Mouse (Mus musculus) forebrain, embryonic 15.5 days (tissue): ENCODE measurements around the gene Ccdc103. TPM values are rescaled to one million over a fixed set of nuclear protein-coding genes. Genes with fewer than 3 reads are reported as not detected.

ENCODE experiments used
- ATAC-seq: fragments of 200-750 bp; cut with Nextera tagmentation; replicated peaks from 2 replicates; pipeline ENCODE4 v1.8.0; 2017; ENCODE audit warnings: mild to moderate bottlenecking, moderate TSS enrichment, moderate library complexity
- H3K27ac ChIP-seq: fragments of 300-500 bp; sonication (generic); replicated peaks from 2 replicates; pipeline ENCODE4 v1.5.1; 2015; ENCODE audit warnings: mild to moderate bottlenecking, inconsistent platforms
- H3K27me3 ChIP-seq: fragments of 300-500 bp; sonication (generic); 2 replicates; pipeline ENCODE4 v1.6.1; 2015; ENCODE audit warnings: inconsistent platforms
- H3K36me3 ChIP-seq: fragments of 300-500 bp; sonication (generic); 2 replicates; pipeline ENCODE4 v1.6.1; 2015; ENCODE audit warnings: mild to moderate bottlenecking, inconsistent platforms
- H3K4me1 ChIP-seq: fragments of 300-500 bp; sonication (generic); 2 replicates; pipeline ENCODE4 v1.6.1; 2015; ENCODE audit warnings: inconsistent platforms
- H3K4me2 ChIP-seq: fragments of 300-500 bp; sonication (generic); replicated peaks from 2 replicates; pipeline ENCODE4 v1.6.1; 2015; ENCODE audit warnings: mild to moderate bottlenecking, inconsistent platforms
- H3K4me3 ChIP-seq: fragments of 300-500 bp; sonication (generic); 2 replicates; pipeline ENCODE4 v1.5.1; 2015; ENCODE audit warnings: mild to moderate bottlenecking, inconsistent platforms
- H3K9ac ChIP-seq: fragments of 300-500 bp; sonication (generic); replicated peaks from 2 replicates; pipeline ENCODE4 v1.6.1; 2015; ENCODE audit warnings: mild to moderate bottlenecking, inconsistent platforms
- H3K9me3 ChIP-seq: fragments of 300-500 bp; sonication (generic); 2 replicates; pipeline ENCODE4 v1.6.1; 2016; ENCODE audit warnings: inconsistent platforms
- WGBS: fragments of 180-500 bp; shearing (Covaris S2); methylation state at CpG from one replicate; pipeline ENCODE4 v1.1.7; 2015; ENCODE audit warnings: mixed read lengths; 5-methylcytosine and 5-hydroxymethylcytosine counted together
- polyA plus RNA-seq: library from polyadenylated mRNA; unstranded; fragments of >200 nt; fragmentation: Nextera tagmentation; extraction: Ambion mirVana; gene quantifications from 2 replicates; pipeline ENCODE4 v1.2.1, GENCODE M21; 2015

The Ccdc103 gene
- 2.1 and 2.9 TPM in 2 replicates for polyA plus RNA-seq

DNA sequence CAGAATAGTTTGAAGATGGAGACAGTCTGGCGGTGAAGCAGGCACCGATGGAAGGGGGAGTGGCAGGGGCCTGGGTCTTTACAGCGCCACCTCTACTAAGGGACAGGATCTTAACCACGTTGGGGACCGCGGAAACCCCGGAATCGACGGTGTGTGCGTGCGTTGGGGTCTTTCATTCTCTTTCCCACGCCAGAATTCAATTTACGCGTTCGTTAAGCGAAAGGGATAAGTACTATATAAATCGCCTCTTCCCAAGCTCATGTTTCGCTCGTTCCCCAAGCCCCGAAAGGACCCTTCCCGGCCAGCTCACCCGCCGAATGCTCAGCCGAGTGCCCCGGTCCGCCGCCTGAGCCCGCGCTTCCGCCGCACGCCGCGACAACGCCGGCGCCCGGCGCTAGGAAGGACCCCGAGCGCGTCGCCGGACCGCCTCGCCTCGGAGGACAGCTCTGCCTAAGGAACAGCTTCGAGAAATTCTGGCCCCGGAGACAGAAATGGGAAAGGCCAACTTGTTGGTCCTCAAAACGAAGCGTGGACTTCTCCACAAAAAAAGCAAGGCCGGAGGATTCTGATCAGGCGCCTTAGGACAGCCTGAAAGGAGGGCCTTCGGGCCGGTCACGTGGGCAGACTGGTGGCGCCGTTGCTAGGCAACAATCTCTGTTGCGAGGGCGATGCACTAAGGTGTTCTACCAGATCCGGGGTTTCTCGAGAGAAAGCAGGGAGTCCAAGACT is at the start of gene Ccdc103, which contains the start of gene Eftud2:
Gene Ccdc103, plus strand, starts transcription at position 620 of the 729 bp plus-strand sequence.
Gene Eftud2, minus strand, starts transcription at position 401 of the 729 bp plus-strand sequence.
- peaks cover 20% of the 10 kb centered on the region for H3K36me3 ChIP-seq
- no peaks in the 10 kb centered on the region for H3K9me3 ChIP-seq
- H3K27me3 ChIP-seq: no peaks in the 10 kb centered on the region
- H3K4me2 ChIP-seq: peak within 1 kb of the TSS; percentile 66
- peak within 1 kb of the TSS; percentile 60 for H3K4me3 ChIP-seq
- peak within 1 kb of the TSS; percentile 88 for H3K27ac ChIP-seq
- under 1% methylated on average over 62 of the region's 62 CpGs for WGBS
- peak; percentile 93 for ATAC-seq
- peaks cover 24% of the 10 kb centered on the region for H3K4me1 ChIP-seq
- peak within 1 kb of the TSS; percentile 59 for H3K9ac ChIP-seq

DNA sequence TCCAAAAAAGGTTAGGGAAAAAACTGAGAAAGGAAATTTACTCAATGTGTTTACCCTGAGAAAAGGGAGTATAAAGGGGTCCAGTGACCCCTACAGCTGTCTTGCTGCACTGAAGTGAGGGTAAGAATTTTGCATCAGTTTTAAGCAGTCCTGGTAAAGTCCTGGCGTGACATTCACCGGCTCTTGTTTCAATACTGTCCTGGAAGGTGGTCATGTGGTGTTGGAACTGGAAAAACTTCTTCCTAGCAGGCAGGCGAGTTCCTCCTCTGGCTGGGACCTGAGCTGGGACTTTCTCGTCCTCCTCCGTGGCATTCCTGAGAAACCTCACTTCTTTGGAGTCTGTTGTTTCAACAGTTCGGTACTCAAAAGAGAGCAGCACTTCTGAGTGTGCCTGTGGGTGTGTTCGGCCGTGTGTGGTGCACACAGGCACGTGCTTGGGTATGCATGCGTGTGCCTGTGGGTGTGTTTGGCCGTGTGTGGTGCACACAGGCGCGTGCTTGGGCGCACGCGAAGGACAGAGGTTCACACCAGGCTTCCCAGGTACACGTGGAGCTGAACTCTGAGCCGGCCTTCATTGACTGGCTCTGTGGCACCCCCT is 48.2 kb upstream of the Ccdc103 start:
- H3K9ac ChIP-seq: no peak overlapping the region
- ATAC-seq: no peak
- H3K36me3 ChIP-seq: peaks cover 13% of the 10 kb centered on the region
- H3K4me1 ChIP-seq: no peaks in the 10 kb centered on the region
- H3K27ac ChIP-seq: no peak overlapping the region
- no peaks in the 10 kb centered on the region for H3K27me3 ChIP-seq
- no peak overlapping the region for H3K4me2 ChIP-seq
- no peaks in the 10 kb centered on the region for H3K9me3 ChIP-seq
- 70% methylated on average over 18 of the region's 18 CpGs for WGBS
- H3K4me3 ChIP-seq: no peak overlapping the region

DNA sequence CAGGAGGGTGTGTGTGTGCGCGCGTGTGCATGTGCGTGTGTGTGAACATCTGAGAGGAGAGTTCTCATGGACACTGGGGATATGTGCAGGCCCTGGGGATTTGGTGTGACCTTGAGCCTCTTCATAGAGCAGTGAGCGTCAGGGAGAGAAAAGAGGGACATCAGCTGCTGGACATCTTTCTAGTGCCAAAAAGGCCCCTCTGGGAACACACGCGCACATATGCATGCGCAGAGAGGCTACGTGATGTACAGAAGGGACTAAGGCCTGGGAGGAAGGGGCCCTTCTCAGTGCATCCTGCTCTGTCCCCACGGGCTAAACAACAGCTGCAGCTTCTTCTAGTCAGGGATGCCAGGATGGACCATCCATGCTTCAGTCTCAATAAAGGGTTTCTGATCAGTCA is 46.8 kb upstream of the Ccdc103 start:
- no peak for ATAC-seq
- Histone ChIP-seq H3K9ac (no peak overlapping the region), H3K27ac (no peak overlapping the region), H3K9me3 (no peaks in the 10 kb centered on the region), H3K27me3 (no peaks in the 10 kb centered on the region), H3K4me1 (no peaks in the 10 kb centered on the region), H3K4me3 (no peak overlapping the region), H3K4me2 (no peak overlapping the region), H3K36me3 (peaks cover 27% of the 10 kb centered on the region)
- WGBS: 86% methylated on average over 10 of the region's 10 CpGs

DNA sequence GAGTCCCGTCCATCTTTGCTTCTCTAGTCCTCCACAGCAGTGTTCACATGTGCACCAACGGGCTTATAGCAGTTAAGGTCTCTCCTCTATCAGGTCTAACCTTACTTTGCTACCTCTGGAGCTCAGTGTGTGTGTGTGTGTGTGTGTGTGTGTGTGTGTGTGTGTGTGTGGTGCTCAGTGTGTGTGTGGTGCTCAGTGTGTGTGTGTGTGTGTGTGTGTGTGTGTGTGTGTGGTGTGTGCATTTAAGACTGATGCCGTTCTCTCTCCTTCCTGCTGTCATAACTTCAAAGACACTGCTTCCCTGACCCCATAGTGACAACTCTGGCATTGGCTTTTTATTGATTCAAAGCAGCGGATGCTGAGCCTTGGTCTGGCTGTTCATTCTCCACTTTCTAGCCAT is 45.5 kb upstream of the Ccdc103 start, which contains the start of gene Higd1b:
Gene Higd1b, plus strand, starts transcription at position 301 of the 400 bp plus-strand sequence.
- Histone ChIP-seq H3K36me3 (peaks cover 41% of the 10 kb centered on the region), H3K9ac (no peak within 1 kb of the TSS), H3K27me3 (no peaks in the 10 kb centered on the region), H3K27ac (no peak within 1 kb of the TSS), H3K4me1 (no peaks in the 10 kb centered on the region), H3K4me2 (no peak within 1 kb of the TSS), H3K4me3 (no peak within 1 kb of the TSS), H3K9me3 (no peaks in the 10 kb centered on the region)
- no peak for ATAC-seq
- WGBS: 66% methylated on average over 4 of the region's 4 CpGs

DNA sequence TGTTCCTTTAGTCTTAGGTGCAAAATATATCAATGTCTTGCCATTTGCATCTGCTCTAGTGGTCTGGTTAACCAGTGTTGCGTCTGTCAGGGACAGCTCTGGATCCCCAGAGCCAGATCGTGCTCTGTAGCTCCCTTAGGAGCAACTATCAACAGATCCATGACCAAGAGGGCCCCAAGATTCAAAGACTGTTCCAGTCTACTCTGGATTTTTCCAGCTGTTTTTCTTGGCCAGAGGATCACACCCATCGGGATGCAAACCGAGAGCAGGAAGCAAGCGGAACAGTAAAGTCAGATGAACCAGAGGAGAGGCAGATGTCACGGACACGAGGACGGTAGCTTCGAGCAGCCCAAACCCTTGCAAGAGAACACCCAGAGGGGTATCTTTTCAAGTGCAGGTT is 44.9 kb upstream of the Ccdc103 start:
- Histone ChIP-seq H3K4me2 (no peak overlapping the region), H3K4me1 (no peaks in the 10 kb centered on the region), H3K4me3 (no peak overlapping the region), H3K9ac (no peak overlapping the region), H3K9me3 (no peaks in the 10 kb centered on the region), H3K36me3 (peaks cover 45% of the 10 kb centered on the region), H3K27me3 (no peaks in the 10 kb centered on the region), H3K27ac (no peak overlapping the region)
- no peak for ATAC-seq
- 89% methylated on average over 9 of the region's 9 CpGs for WGBS

DNA sequence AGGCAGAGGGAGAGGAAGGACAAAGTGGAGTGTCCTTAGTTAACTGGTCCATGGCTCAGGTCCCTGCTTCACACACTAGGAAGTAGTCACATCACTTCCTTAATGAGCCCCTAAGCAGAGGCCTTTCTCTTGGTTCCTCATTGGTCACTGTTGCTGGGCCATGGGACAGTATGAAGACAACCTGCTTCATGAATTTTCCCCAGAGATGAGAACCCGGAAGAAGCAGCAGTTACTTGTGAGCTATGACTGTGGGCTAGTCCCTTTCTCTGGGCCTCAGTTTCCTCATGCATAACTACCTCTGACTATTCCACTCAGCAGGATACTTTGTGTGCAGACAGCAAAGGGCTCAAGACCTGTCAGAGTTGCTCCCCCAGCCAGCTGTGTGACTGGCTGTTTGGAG is 43.6 kb upstream of the Ccdc103 start:
- H3K27ac ChIP-seq: no peak overlapping the region
- H3K4me3 ChIP-seq: no peak overlapping the region
- no peaks in the 10 kb centered on the region for H3K4me1 ChIP-seq
- H3K9me3 ChIP-seq: no peaks in the 10 kb centered on the region
- WGBS: 90% methylated on average over 1 of the region's 1 CpGs
- H3K36me3 ChIP-seq: peaks cover 57% of the 10 kb centered on the region
- no peak for ATAC-seq
- H3K9ac ChIP-seq: no peak overlapping the region
- H3K4me2 ChIP-seq: no peak overlapping the region
- no peaks in the 10 kb centered on the region for H3K27me3 ChIP-seq

DNA sequence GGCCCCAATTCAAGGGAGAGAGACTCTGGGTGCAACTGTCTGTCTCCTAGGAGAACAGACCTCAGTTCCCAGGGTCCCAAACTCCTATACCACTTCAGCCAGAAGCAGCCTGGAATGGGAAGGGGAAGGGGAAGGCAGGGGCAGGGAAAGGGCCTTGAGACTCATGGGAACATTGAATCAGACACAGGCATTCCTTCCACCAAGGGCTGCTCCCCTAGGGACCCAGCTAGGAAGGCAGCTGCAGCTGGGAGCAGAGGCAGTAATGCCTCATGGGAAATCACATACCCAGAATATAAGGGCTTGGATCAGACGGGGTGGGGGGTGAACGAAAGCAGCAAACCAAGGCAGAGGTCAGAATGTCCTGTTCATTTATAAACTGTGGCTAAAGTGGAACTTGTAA is 42.9 kb upstream of the Ccdc103 start:
- H3K4me2 ChIP-seq: no peak overlapping the region
- 85% methylated on average over 2 of the region's 2 CpGs for WGBS
- no peak overlapping the region for H3K4me3 ChIP-seq
- no peak overlapping the region for H3K27ac ChIP-seq
- no peaks in the 10 kb centered on the region for H3K9me3 ChIP-seq
- no peaks in the 10 kb centered on the region for H3K4me1 ChIP-seq
- no peaks in the 10 kb centered on the region for H3K27me3 ChIP-seq
- H3K9ac ChIP-seq: no peak overlapping the region
- ATAC-seq: no peak
- peaks cover 65% of the 10 kb centered on the region for H3K36me3 ChIP-seq

DNA sequence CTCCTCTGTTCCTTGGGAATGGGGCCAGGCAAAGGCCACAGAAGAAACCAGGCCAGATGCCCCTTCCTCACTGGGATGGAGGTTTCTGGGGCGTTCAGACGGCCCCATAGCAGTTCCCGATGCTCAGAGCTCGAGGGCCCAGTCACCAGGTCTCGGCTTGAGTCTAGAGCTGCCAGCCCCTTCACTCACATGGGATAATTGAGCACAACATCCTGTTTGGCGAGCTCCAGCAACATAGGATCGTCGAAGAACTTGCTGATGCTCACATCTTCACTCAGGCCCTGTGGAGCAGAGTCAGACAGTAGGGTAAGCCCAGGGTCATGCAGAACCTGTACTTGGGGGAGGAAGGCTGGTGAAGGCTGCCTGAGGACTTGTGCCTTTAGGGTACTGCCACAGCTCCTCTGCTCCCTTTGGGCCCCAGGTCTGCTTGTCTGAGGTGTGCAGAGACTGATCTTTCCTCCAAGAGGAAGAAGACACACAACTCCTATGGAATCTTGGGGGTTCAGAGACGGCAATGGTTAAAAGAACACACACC is 42.3 kb upstream of the Ccdc103 start:
- 90% methylated on average over 9 of the region's 9 CpGs for WGBS
- no peaks in the 10 kb centered on the region for H3K27me3 ChIP-seq

DNA sequence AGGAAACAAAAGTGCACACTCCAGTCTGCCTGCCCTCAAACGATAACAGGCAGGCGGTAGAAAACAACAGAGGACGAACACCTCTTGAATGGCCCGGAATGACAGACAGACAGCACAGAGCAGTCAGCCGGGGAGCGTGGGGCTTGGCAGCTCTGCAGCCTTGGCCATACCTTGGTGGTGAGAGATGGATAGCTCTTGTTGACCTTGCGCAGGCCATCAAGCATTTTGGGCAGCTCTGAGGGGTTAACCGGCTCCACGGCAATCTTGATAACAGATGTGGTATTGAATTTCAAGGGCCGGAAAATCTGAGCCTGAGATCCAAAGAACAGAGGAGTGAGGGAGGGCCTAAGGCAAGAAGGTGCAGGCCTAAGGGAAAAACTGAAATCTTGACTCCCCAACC is 35.1 kb upstream of the Ccdc103 start:
- Histone ChIP-seq H3K4me2 (no peak overlapping the region), H3K27me3 (no peaks in the 10 kb centered on the region), H3K4me3 (no peak overlapping the region), H3K9ac (no peak overlapping the region), H3K27ac (no peak overlapping the region), H3K36me3 (peaks cover 98% of the 10 kb centered on the region), H3K4me1 (no peaks in the 10 kb centered on the region), H3K9me3 (no peaks in the 10 kb centered on the region)
- 94% methylated on average over 10 of the region's 10 CpGs for WGBS
- ATAC-seq: no peak

More for the DNA sequence above, 42.3 kb upstream of the Ccdc103 start:
- peaks cover 70% of the 10 kb centered on the region for H3K36me3 ChIP-seq
- no peak overlapping the region for H3K4me3 ChIP-seq
- no peak overlapping the region for H3K9ac ChIP-seq
- no peaks in the 10 kb centered on the region for H3K9me3 ChIP-seq
- H3K27ac ChIP-seq: no peak overlapping the region
- no peak overlapping the region for H3K4me2 ChIP-seq
- no peaks in the 10 kb centered on the region for H3K4me1 ChIP-seq
- ATAC-seq: no peak

DNA sequence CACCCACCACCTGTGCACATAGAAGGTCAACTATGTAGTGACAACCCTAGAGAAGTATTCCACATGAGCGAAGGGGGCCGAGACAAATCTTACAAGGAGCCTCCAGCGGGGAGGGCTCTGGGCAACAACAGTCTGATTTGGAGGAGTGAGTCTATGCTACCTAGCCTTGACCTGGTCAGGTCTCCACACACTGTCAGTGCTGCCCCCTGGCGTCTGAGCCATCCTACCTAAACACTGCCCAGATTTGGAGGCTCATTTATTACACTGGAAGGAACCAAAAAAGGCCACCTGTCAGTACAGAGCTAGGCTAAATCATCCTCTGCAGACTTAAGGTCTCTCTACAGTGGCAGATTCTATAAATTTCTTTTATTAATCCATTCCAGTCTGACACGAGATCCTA is 29.1 kb upstream of the Ccdc103 start:
- Histone ChIP-seq H3K27me3 (no peaks in the 10 kb centered on the region), H3K4me2 (no peak overlapping the region), H3K9ac (no peak overlapping the region), H3K9me3 (no peaks in the 10 kb centered on the region), H3K36me3 (peaks cover 87% of the 10 kb centered on the region), H3K4me3 (no peak overlapping the region), H3K4me1 (no peaks in the 10 kb centered on the region), H3K27ac (no peak overlapping the region)
- ATAC-seq: no peak
- 76% methylated on average over 5 of the region's 5 CpGs for WGBS

DNA sequence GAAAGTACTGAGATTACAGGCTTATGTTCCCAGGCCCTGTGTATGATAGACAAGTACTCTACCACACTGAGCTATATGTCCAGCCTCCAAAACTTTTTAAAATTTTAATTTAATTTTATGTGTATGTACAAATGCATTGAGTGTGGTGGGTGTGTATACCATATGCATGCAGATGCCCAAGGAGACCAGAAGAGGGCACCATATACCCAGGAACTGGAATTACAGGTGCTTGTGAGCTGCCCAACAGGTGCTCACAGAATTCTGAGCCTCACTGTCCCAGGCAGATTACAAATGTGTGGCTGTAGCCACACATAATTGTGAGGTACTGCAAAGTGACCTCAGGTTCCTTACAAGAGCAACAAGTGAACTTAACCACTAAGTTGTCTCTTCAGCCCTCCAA is 27.2 kb upstream of the Ccdc103 start:
- no peaks in the 10 kb centered on the region for H3K4me1 ChIP-seq
- H3K27me3 ChIP-seq: no peaks in the 10 kb centered on the region
- no peak overlapping the region for H3K4me3 ChIP-seq
- H3K4me2 ChIP-seq: no peak overlapping the region
- H3K9ac ChIP-seq: no peak overlapping the region
- no peaks in the 10 kb centered on the region for H3K9me3 ChIP-seq
- H3K36me3 ChIP-seq: peaks cover 86% of the 10 kb centered on the region
- H3K27ac ChIP-seq: no peak overlapping the region
- no peak for ATAC-seq

DNA sequence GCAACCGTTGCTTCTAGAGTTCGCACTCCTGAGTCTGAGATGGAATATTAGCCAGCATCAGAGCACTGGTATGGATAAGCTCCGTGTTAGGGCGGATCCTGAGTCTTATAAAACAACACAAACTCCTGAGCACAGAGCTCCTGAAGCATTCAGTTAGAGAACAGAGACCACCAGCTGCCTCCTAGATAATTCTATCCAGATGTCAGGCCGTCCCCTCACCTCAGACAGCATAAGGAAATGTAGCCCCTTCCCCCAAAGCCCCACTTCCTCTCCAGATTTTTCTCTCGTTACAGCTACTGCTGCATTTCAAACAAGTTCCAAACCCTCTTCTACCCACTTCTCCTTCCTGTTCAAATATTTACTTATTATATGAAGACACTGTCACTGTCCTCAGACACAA is 25.1 kb upstream of the Ccdc103 start:
- Histone ChIP-seq H3K36me3 (peaks cover 79% of the 10 kb centered on the region), H3K4me3 (no peak overlapping the region), H3K4me1 (no peaks in the 10 kb centered on the region), H3K27me3 (no peaks in the 10 kb centered on the region), H3K9ac (no peak overlapping the region), H3K9me3 (no peaks in the 10 kb centered on the region), H3K4me2 (no peak overlapping the region), H3K27ac (no peak overlapping the region)
- 88% methylated on average over 6 of the region's 6 CpGs for WGBS
- no peak for ATAC-seq
